Mouse (Mus musculus): ENCODE measurements around the gene Polr2m. TPM values are rescaled to one million over a fixed set of nuclear protein-coding genes. Genes with fewer than 3 reads are reported as not detected.

Polr2m gene
- total RNA-seq, 4 experiments from 2014 or later: 163 to 180 (median 168) TPM

- no peak for DNase-seq (ENCODE audit: low spot score in 2 of 2)
Measured at GRCm38 (mm10) chr9:71475536-71475935, 10.2 kb downstream of the Polr2m start.

GRCm38 (mm10) chr9:71467434-71467833 is 18.3 kb downstream of the Polr2m start:
- no peak for DNase-seq (ENCODE audit: low spot score in 2 of 2)

- no peak for DNase-seq (ENCODE audit: low spot score in 2 of 2)
Measured at GRCm38 (mm10) chr9:71466111-71466510, 19.6 kb downstream of the Polr2m start.

- no peak for DNase-seq (ENCODE audit: low spot score in 2 of 2)
Measured at GRCm38 (mm10) chr9:71463072-71463667, 22.6 kb downstream of the Polr2m start.

- no peak for DNase-seq (ENCODE audit: low spot score in 2 of 2)
Measured at GRCm38 (mm10) chr9:71456738-71457137, 29.0 kb downstream of the Polr2m start.

- DNase-seq (ENCODE audit: low spot score in 2 of 2): no peak
Measured at GRCm38 (mm10) chr9:71453917-71454316, 31.8 kb downstream of the Polr2m start.

- DNase-seq (ENCODE audit: low spot score in 2 of 2): no peak
Measured at GRCm38 (mm10) chr9:71453352-71453751, 32.4 kb downstream of the Polr2m start.

GRCm38 (mm10) chr9:71450626-71451025 is 35.1 kb downstream of the Polr2m start:
- no peak for DNase-seq (ENCODE audit: low spot score in 2 of 2)

- DNase-seq (ENCODE audit: low spot score in 2 of 2): peak; percentile 21 to 73
Measured at GRCm38 (mm10) chr9:71447573-71447972, 38.2 kb downstream of the Polr2m start.

GRCm38 (mm10) chr9:71445308-71445707 is 40.4 kb downstream of the Polr2m start:
- DNase-seq (ENCODE audit: low spot score in 2 of 2): no peak

GRCm38 (mm10) chr9:71438146-71438545 is 47.6 kb downstream of the Polr2m start:
- DNase-seq (ENCODE audit: low spot score in 2 of 2): no peak

Other genes starting within 250 kb of the Polr2m start
- gene Myzap, start 106.4 kb upstream of the Polr2m start, total RNA-seq (2022): 1 to 10 TPM; 1.3 to 2.1 (median 1.5) TPM